Mouse (Mus musculus) layer of hippocampus, postnatal 36 days (tissue): Measurements from ENCODE around the gene Tfr2. TPM values are rescaled to one million over a fixed set of nuclear protein-coding genes. Genes with fewer than 3 reads are reported as not detected.

Experiments
- DNase-seq, 2 experiments: peaks; one replicate each; pipeline ENCODE4 v3.0.0; 2022
- microRNA-seq, 2 experiments: library from miRNA; unstranded; fragments of <30 nt; microRNA quantifications; one replicate each; pipeline ENCODE4 v1.2.0; 2021
- total RNA-seq, 2 experiments: library from RNA; stranded (reverse); gene quantifications; 2 replicates each; pipeline ENCODE4 v1.2.3; 2021

Tfr2 gene
- total RNA-seq, 2 experiments from 2014 or later = 13.4 to 16.1 TPM

GRCm38 (mm10) chr5:137628498-137629305 lies 59.1 kb downstream of the Tfr2 start, which contains the start of the genes Fbxo24, Lrch4 and Gm20605:
TSS of gene Fbxo24 (minus strand) at chr5:137629002.
TSS of gene Lrch4 (plus strand) at chr5:137629121.
TSS of gene Gm20605 (plus strand) at chr5:137629175.
- peak; percentile 98 for DNase-seq

- DNase-seq = no peak
Measured at GRCm38 (mm10) chr5:137629306-137629721, 59.7 kb downstream of the Tfr2 start.

GRCm38 (mm10) chr5:137629906-137630545 lies 60.4 kb downstream of the Tfr2 start:
- DNase-seq = no peak

GRCm38 (mm10) chr5:137630602-137631001 lies 61.0 kb downstream of the Tfr2 start:
- no peak for DNase-seq

GRCm38 (mm10) chr5:137631171-137631570 lies 61.5 kb downstream of the Tfr2 start:
- peak; percentile 31 to 45 for DNase-seq

- DNase-seq = no peak
Measured at GRCm38 (mm10) chr5:137631591-137631990, 62.0 kb downstream of the Tfr2 start.

GRCm38 (mm10) chr5:137633397-137634084 lies 63.9 kb downstream of the Tfr2 start:
- no peak for DNase-seq

Small RNA genes lying within 50 kb of the gene (microRNA-seq; reads per million reads assigned to microRNA genes)
- gene Mir6418 = 1.8 to 2.1 reads per million in 2 experiments

Other genes starting within 250 kb of the Tfr2 start
- 10 to 100 TPM; 27.4 to 28.3 TPM for gene Slc12a9, start 236.2 kb upstream of the Tfr2 start, total RNA-seq
- 1 to 10 TPM; 4.2 to 4.6 TPM for gene Ephb4, start 219.7 kb upstream of the Tfr2 start, total RNA-seq
- gene Zan, start 92.8 kb upstream of the Tfr2 start, total RNA-seq = under 1 TPM; 0.10 to 0.13 TPM
- gene Pop7, start 67.3 kb upstream of the Tfr2 start, total RNA-seq = 10 to 100 TPM; 32.5 to 37.0 TPM
- gene Gigyf1, start 51.3 kb upstream of the Tfr2 start, total RNA-seq = 10 to 100 TPM; 56.7 to 58.9 TPM
- not detected for gene Epo, start 36.6 kb upstream of the Tfr2 start, total RNA-seq
- gene Gnb2, start 36.3 kb upstream of the Tfr2 start, total RNA-seq = 100 to 1,000 TPM; 554 to 565 TPM
- gene Actl6b, start 16.3 kb upstream of the Tfr2 start, total RNA-seq = 100 to 1,000 TPM; 127 to 138 TPM
- 10 to 100 TPM; 26.0 to 27.4 TPM for gene Mospd3, start 31.2 kb downstream of the Tfr2 start, total RNA-seq
- 1 to 10 TPM; 8.4 to 8.8 TPM for gene Pcolce, start 43.9 kb downstream of the Tfr2 start, total RNA-seq
- gene Fbxo24, start 59.2 kb downstream of the Tfr2 start, total RNA-seq = under 1 TPM; 0.18 to 0.77 TPM
- 10 to 100 TPM; 21.8 to 25.3 TPM for gene Lrch4, start 59.3 kb downstream of the Tfr2 start, total RNA-seq
- gene Gm20605, start 59.3 kb downstream of the Tfr2 start, total RNA-seq = 10 to 100 TPM; 18.6 to 23.9 TPM
- 10 to 100 TPM; 10.1 to 13.3 TPM for gene Sap25, start 71.5 kb downstream of the Tfr2 start, total RNA-seq
- gene Irs3, start 75.9 kb downstream of the Tfr2 start, total RNA-seq = under 1 TPM; 0.15 to 0.28 TPM
- gene Agfg2, start 114.9 kb downstream of the Tfr2 start, total RNA-seq = 10 to 100 TPM; 57.7 to 61.1 TPM
- gene Nyap1, start 171.8 kb downstream of the Tfr2 start, total RNA-seq = 10 to 100 TPM; 65.4 to 66.3 TPM
- 100 to 1,000 TPM; 170 to 176 TPM for gene Tsc22d4, start 175.9 kb downstream of the Tfr2 start, total RNA-seq
- gene Ppp1r35, start 209.0 kb downstream of the Tfr2 start, total RNA-seq = 10 to 100 TPM; 24.1 to 24.6 TPM
- gene Mepce, start 217.8 kb downstream of the Tfr2 start, total RNA-seq = 10 to 100 TPM; 40.8 to 44.5 TPM
- 1 to 10 TPM; 5.2 to 7.1 TPM for gene Zcwpw1, start 218.0 kb downstream of the Tfr2 start, total RNA-seq